Comparison of ENCODE assay signal across 38 mouse cellular contexts in genomic region chr19:9095111-9095510, GRCm38 (mm10). TPM values are rescaled to one million over a fixed set of nuclear protein-coding genes. Genes with fewer than 3 reads are reported as not detected.
"Had no signal": no experiment of that assay in that cellular context is flagged by ENCODE, and none has a peak within 500 bp of the region (broad histone marks: within the 10 kb centered on the region; RNA-seq: fewer than 3 reads in every experiment).

No protein-coding gene starts in this region.

- H3K4me2 ChIP-seq: heart, embryonic 11.5 days; heart, embryonic 13.5 days; heart, embryonic 15.5 days; hindbrain, embryonic 13.5 days; hindbrain, embryonic 15.5 days; kidney, embryonic 15.5 days; limb, embryonic 13.5 days; limb, embryonic 15.5 days; liver, embryonic 11.5 days had no signal

- H3K36me3 ChIP-seq: heart, embryonic 13.5 days; heart, embryonic 15.5 days; hindbrain, embryonic 13.5 days; hindbrain, embryonic 15.5 days; kidney, embryonic 15.5 days; limb, embryonic 13.5 days; limb, embryonic 15.5 days had no signal

- H3K9ac ChIP-seq: heart, embryonic 13.5 days; heart, embryonic 15.5 days; hindbrain, embryonic 13.5 days; hindbrain, embryonic 15.5 days; kidney, embryonic 15.5 days; limb, embryonic 13.5 days; limb, embryonic 15.5 days had no signal

- H3K4me1 ChIP-seq: heart, embryonic 15.5 days; hindbrain, embryonic 13.5 days; hindbrain, embryonic 15.5 days; kidney, embryonic 15.5 days; limb, embryonic 13.5 days; limb, embryonic 15.5 days had no signal

- H3K9me3 ChIP-seq: heart, embryonic 13.5 days; heart, embryonic 15.5 days; hindbrain, embryonic 13.5 days; hindbrain, embryonic 15.5 days; kidney, embryonic 15.5 days; limb, embryonic 13.5 days; limb, embryonic 15.5 days had no signal

- H3K27me3 ChIP-seq: heart, embryonic 13.5 days; heart, embryonic 15.5 days; hindbrain, embryonic 13.5 days; hindbrain, embryonic 15.5 days; kidney, embryonic 15.5 days; limb, embryonic 13.5 days; limb, embryonic 15.5 days had no signal

- H3K4me3 ChIP-seq: heart, adult 2 months; heart, embryonic 13.5 days; heart, embryonic 15.5 days; hindbrain, embryonic 13.5 days; hindbrain, embryonic 15.5 days; kidney, embryonic 15.5 days; limb, embryonic 13.5 days; limb, embryonic 15.5 days had no signal

- DNase-seq: gastrocnemius, postnatal 10 days; gastrocnemius, postnatal 25 days; heart, adult 11 months; heart, adult 2 months; heart, postnatal 14 days; heart, postnatal 36 days; kidney, adult 11 months; kidney, adult 2 months; kidney, adult 9 months; kidney, postnatal 14 days; kidney, postnatal 36 days; layer of hippocampus, adult 9-11 months; layer of hippocampus, postnatal 36 days; left cerebral cortex, postnatal 4 days had no signal

- ATAC-seq: hindbrain, postnatal 0 days; intestine, embryonic 16.5 days had no signal

- H3K27ac ChIP-seq: heart, adult 2 months; heart, embryonic 13.5 days; heart, embryonic 15.5 days; hindbrain, embryonic 13.5 days; hindbrain, embryonic 15.5 days; hindbrain, postnatal 0 days; kidney, embryonic 15.5 days; kidney, postnatal 0 days; limb, embryonic 13.5 days; limb, embryonic 15.5 days had no signal

RNA-seq across cellular contexts. Expression of gene Scgb1a1, which starts 7.4 kb away (rescaled TPM):
- total RNA-seq: gastrocnemius, adult 18-20 months; gastrocnemius, postnatal 25 days; heart, postnatal 36 days; hematopoietic stem cell, adult 5-6 weeks; hindbrain, postnatal 0 days; layer of hippocampus, adult 18-20 months; layer of hippocampus, adult 8-10 months; layer of hippocampus, postnatal 14 days; layer of hippocampus, postnatal 36 days; left cerebral cortex, adult 18-20 months; left cerebral cortex, adult 8-10 months; left cerebral cortex, postnatal 10 days; left cerebral cortex, postnatal 25 days had no signal
- polyA plus RNA-seq: heart, embryonic 11.5 days; heart, embryonic 13.5 days; hindbrain, embryonic 11.5 days; hindbrain, embryonic 13.5 days; hindbrain, embryonic 15.5 days; hindbrain, postnatal 0 days; intestine, embryonic 14.5 days; intestine, embryonic 16.5 days; kidney, embryonic 15.5 days; kidney, postnatal 0 days; limb, embryonic 11.5 days; limb, embryonic 13.5 days; liver, embryonic 11.5 days had no signal
